Mouse (Mus musculus) liver, embryonic 14.5 days (tissue): ENCODE measurements at regions not wholly inside any gene's neighbourhood (a gene's known extent, or its start where the extent isn't known, plus 50 kb on each side); places are given as distances from the start of the nearest gene placed in this dataset.

Source experiments
- CTCF ChIP-seq: IDR thresholded peaks from 2 replicates; pipeline ENCODE4 v1.5.1; 2016; ENCODE audit warnings: antibody characterized with exemption, low read depth, control low read depth
- EP300 ChIP-seq: IDR thresholded peaks from 2 replicates; pipeline ENCODE4 v1.6.1; 2016; ENCODE audit warnings: antibody characterized with exemption, low read depth

- no peak for TF ChIP-seq CTCF
- no peak for TF ChIP-seq EP300
Measured at GRCm38 (mm10) chr4:39672609-39673008, 222.5 kb downstream of the 1700009N14Rik start.
